Mouse (Mus musculus) cortical plate, adult 2 months (tissue): ENCODE data around the gene Dhx40.

Experiments
- CTCF ChIP-seq: fragments of 200-500 bp; IDR thresholded peaks from 2 replicates; pipeline ENCODE4 v1.5.1; 2011; ENCODE audit warnings: mild to moderate bottlenecking, control low read depth, low read length; ENCODE audit not compliant: insufficient read depth; ENCODE audit errors: extremely low read depth
- POLR2A ChIP-seq: fragments of 200-500 bp; IDR thresholded peaks from 2 replicates; pipeline ENCODE4 v1.6.1; 2011; ENCODE audit warnings: mild to moderate bottlenecking, low read length, control low read depth; ENCODE audit not compliant: insufficient read depth; ENCODE audit errors: extremely low read depth

DNA sequence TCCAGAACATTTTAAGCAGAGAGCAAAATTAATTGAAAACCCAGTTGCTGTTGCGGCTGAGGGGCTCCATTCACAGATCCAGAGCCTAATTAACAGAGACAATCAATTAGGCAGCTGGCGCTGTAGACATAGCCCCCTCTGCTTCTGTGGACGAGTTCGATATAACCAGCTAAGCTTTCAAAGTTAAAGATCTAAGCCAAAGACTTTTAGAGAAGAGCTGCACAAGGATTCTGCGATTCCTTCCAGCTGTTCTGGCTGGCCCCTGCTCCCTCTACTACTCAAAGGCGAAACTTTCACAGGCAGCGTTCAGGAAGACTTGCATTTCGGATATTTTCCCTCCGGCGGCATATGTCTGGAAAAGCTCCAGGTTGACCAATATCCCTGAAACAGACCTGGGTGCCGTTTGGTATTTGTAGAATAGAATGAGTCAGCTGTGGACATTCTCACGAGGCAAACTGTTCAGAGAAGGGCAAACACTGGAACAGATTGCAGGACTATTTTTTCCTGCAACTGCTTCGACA, 45.0 kb upstream of the Dhx40 start:
- TF ChIP-seq CTCF (no peak), POLR2A (no peak)
